In genomic region chr2:49733656-49734008, GRCm38 (mm10) we compare ENCODE assay signal across 8 mouse cellular contexts. TPM values are rescaled to one million over a fixed set of nuclear protein-coding genes. Genes with fewer than 3 reads are reported as not detected.
DNase-seq lines count a peak whose midpoint lies in the region; ATAC-seq and TF ChIP-seq lines count a peak whose summit lies in the region.

No protein-coding gene starts in this region.

- H3K27me3 ChIP-seq in lung, embryonic 14.5 days (ENCODE audit: insufficient read depth, low read length): no peaks in the 10 kb centered on the region

- H3K9me3 ChIP-seq in lung, embryonic 14.5 days (ENCODE audit: low read depth, low read length): no peaks in the 10 kb centered on the region

- no peak for TF ChIP-seq POLR2A in lung, adult 2 months (IDR thresholded peaks at IDR 0.05; ENCODE audit: borderline replicate concordance, extremely low read depth, low read depth, low read length)

- WGBS in lung, embryonic 14.5 days: 49% methylated on average over 7 of the region's 7 CpGs
- 53% methylated on average over 7 of the region's 7 CpGs for WGBS in lung, adult 2 months

- H3K4me2 ChIP-seq in lung, embryonic 14.5 days: 0 out of 2 replicates have a peak overlapping the region, but pooled peaks have one; percentile 14

- H3K4me3 ChIP-seq in lung, embryonic 14.5 days (ENCODE audit: low read depth, low read length): no peak overlapping the region
- H3K4me3 ChIP-seq in lung, adult 2 months (replicated peaks; ENCODE audit: extremely low read depth, low read depth, low read length): no peak overlapping the region

- DNase-seq in lung, embryonic 14.5 days: peak; percentile 35
- DNase-seq in lung, adult 2 months: no peak
- peak; percentile 35 for DNase-seq in T-cell, adult 2 months (ENCODE audit: low spot score)
- peak; percentile 81 for DNase-seq in induced T-regulatory cell, adult 2 months (ENCODE audit: low read depth)
- DNase-seq in right cerebral cortex, postnatal 36 days (ENCODE audit: low spot score in 2 of 2): no peak
- DNase-seq in left cerebral cortex, adult 11 months (ENCODE audit: low spot score): no peak
- no peak for DNase-seq in MN1 (ENCODE audit: low spot score)

- TF ChIP-seq CTCF in lung, embryonic 14.5 days (IDR thresholded peaks at IDR 0.05; ENCODE audit: low read depth): no peak
- no peak for TF ChIP-seq CTCF in lung, adult 2 months (IDR thresholded peaks at IDR 0.05; ENCODE audit: insufficient read depth, low read length)

- H3K36me3 ChIP-seq in lung, embryonic 14.5 days (ENCODE audit: insufficient read depth): no peaks in the 10 kb centered on the region

- H3K27ac ChIP-seq in lung, embryonic 14.5 days (ENCODE audit: low read depth): no peak overlapping the region

- no peaks in the 10 kb centered on the region for H3K4me1 ChIP-seq in lung, embryonic 14.5 days (ENCODE audit: insufficient read depth)
- H3K4me1 ChIP-seq in lung, adult 2 months (ENCODE audit: control insufficient read depth, insufficient read depth, low read length): peaks cover 8% of the 10 kb centered on the region

- ATAC-seq in lung, embryonic 14.5 days (ENCODE audit: insufficient read depth): 0 out of 2 replicates have a peak, but pooled peaks have one; percentile 18
- peak; percentile 63 for ATAC-seq in megakaryocyte progenitor cell, adult 5-6 weeks (replicated peaks; ENCODE audit: poor library complexity)

- no peak overlapping the region for H3K9ac ChIP-seq in lung, embryonic 14.5 days

RNA-seq across cellular contexts. Expression of gene Lypd6b, which starts 53.9 kb away (rescaled TPM):
- 1.2 and 2.0 TPM in 2 replicates for polyA plus RNA-seq in lung, embryonic 14.5 days (2014; fragmentation: Nextera tagmentation; extraction: Ambion mirVana)
- 1.0 and 1.5 TPM in 2 replicates for polyA plus RNA-seq in lung, adult 2 months (2012; rRNA removed)
- total RNA-seq in megakaryocyte progenitor cell, adult 5-6 weeks (2015): 0.27 TPM in 1 of 2 replicates, not detected in the other
- total RNA-seq in megakaryocyte progenitor cell, adult 5-6 weeks (2017): 0.12 TPM in 1 of 2 replicates, not detected in the other

Comparison
In these comparisons a context has a peak if more than half of its experiments do, and no peak if none do; other contexts are left out.
1. DNase-seq: peak in lung, embryonic 14.5 days (single experiment), T-cell, adult 2 months (single experiment) and induced T-regulatory cell, adult 2 months (single experiment); none in lung, adult 2 months (single experiment), right cerebral cortex, postnatal 36 days (0 of 2), left cerebral cortex, adult 11 months (single experiment) and MN1 (single experiment).